Mouse (Mus musculus) limb, embryonic 14.5 days (tissue): Measurements from ENCODE around the gene Cfap73. TPM values are rescaled to one million over a fixed set of nuclear protein-coding genes. Genes with fewer than 3 reads are reported as not detected.

ENCODE experiments used
- ATAC-seq: fragments of 200-750 bp; cut with Nextera tagmentation; 2 replicates; pipeline ENCODE4 v1.8.0; 2017; ENCODE audit warnings: low read depth, moderate number of reproducible peaks, moderate TSS enrichment; ENCODE audit not compliant: low FRiP score
- DNase-seq: peaks from one replicate; pipeline ENCODE4 v3.0.0-alpha.2; 2015; ENCODE audit warnings: low spot score
- H3K27ac ChIP-seq: fragments of 300-500 bp; sonication (generic); replicated peaks from 2 replicates; pipeline ENCODE4 v1.5.1; 2014; ENCODE audit warnings: low read depth, mild to moderate bottlenecking, low read length, moderate library complexity, mixed read lengths
- H3K27me3 ChIP-seq: fragments of 300-500 bp; sonication (generic); 2 replicates; pipeline ENCODE4 v1.6.1; 2014; ENCODE audit warnings: low read length, mixed read lengths; ENCODE audit not compliant: control insufficient read depth, insufficient read depth
- H3K36me3 ChIP-seq: fragments of 300-500 bp; sonication (generic); 2 replicates; pipeline ENCODE4 v1.6.1; 2014; ENCODE audit warnings: mild to moderate bottlenecking, low read length, moderate library complexity, mixed read lengths; ENCODE audit not compliant: control insufficient read depth, insufficient read depth
- H3K4me1 ChIP-seq: fragments of 300-500 bp; sonication (generic); 2 replicates; pipeline ENCODE4 v1.6.1; 2014; ENCODE audit warnings: antibody characterized with exemption, low read length, mixed read lengths; ENCODE audit not compliant: control insufficient read depth, insufficient read depth
- H3K4me2 ChIP-seq: fragments of 300-500 bp; sonication (generic); replicated peaks from 2 replicates; pipeline ENCODE4 v1.6.1; 2014; ENCODE audit warnings: low read depth, mild to moderate bottlenecking, low read length, moderate library complexity; ENCODE audit not compliant: severe bottlenecking
- H3K4me3 ChIP-seq: fragments of 300-500 bp; sonication (generic); replicated peaks from 2 replicates; pipeline ENCODE4 v1.5.1; 2014; ENCODE audit warnings: low read length
- H3K9ac ChIP-seq: fragments of 300-500 bp; sonication (generic); 2 replicates; pipeline ENCODE4 v1.6.1; 2014; ENCODE audit warnings: mild to moderate bottlenecking, low read depth, low read length, moderate library complexity; ENCODE audit not compliant: severe bottlenecking
- H3K9me3 ChIP-seq: fragments of 300-500 bp; sonication (generic); 2 replicates; pipeline ENCODE4 v1.6.1; 2016; ENCODE audit warnings: low read length; ENCODE audit not compliant: control insufficient read depth
- POLR2A ChIP-seq: fragments of 200-500 bp; IDR thresholded peaks from 2 replicates; pipeline ENCODE4 v1.8.0; 2012; ENCODE audit warnings: inconsistent platforms, mild to moderate bottlenecking, moderate library complexity, borderline replicate concordance; ENCODE audit not compliant: insufficient read depth, insufficient read length; ENCODE audit errors: extremely low read depth
- WGBS: fragments of 180-500 bp; shearing (Covaris S2); extraction: QIAGEN DNeasy Blood & Tissue Kit; methylation state at CpG from one replicate; pipeline ENCODE4 v1.1.7; 2014; 5-methylcytosine and 5-hydroxymethylcytosine counted together
- polyA plus RNA-seq, 2 experiments: library from polyadenylated mRNA; depleted of rRNA in 1 of 2; stranded (reverse) in 1 of 2; unstranded in 1 of 2; fragments of >200 nt; fragmentation: Nextera tagmentation in 1 of 2; extraction: Ambion mirVana in 1 of 2; gene quantifications; 2 replicates each; pipeline versions ENCODE4 v1.2.1 to v1.2.3; 2012 to 2014

Gene Cfap73
- polyA plus RNA-seq, 2 experiments: not detected

- Histone ChIP-seq H3K4me1 (peaks cover 24% of the 10 kb centered on the region), H3K4me3 (no peak overlapping the region), H3K9ac (no peak overlapping the region), H3K9me3 (no peaks in the 10 kb centered on the region), H3K27me3 (no peaks in the 10 kb centered on the region), H3K36me3 (peaks cover 26% of the 10 kb centered on the region), H3K4me2 (no peak overlapping the region), H3K27ac (no peak overlapping the region)
- DNase-seq (no peak), ATAC-seq (no peak)
- TF ChIP-seq POLR2A: no peak
- 45% methylated on average over 15 of the region's 15 CpGs for WGBS
Measured at GRCm38 (mm10) chr5:120584968-120585367, 49.1 kb downstream of the Cfap73 start.

DNA sequence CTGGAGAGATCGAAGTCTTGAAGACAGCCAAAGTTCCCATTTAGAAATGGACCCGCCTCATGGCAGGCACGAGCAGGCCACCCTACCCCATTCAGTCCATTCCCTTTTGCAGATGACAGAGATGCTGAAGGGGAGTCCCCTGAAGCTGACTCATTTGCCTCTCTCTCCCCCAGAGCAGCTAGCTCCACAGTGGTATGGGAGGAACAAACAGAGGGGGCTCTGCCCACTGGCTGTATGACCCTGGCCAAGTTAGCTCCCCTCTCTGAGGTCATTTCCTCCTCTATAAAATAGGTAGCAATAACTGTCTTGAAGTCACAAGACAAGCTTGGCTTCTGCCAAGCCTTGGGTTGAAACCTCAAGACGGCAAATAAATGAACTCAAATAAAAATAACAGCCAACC lies 50.5 kb downstream of the Cfap73 start:
- Histone ChIP-seq H3K27ac (no peak overlapping the region), H3K36me3 (peaks cover 26% of the 10 kb centered on the region), H3K4me1 (peaks cover 39% of the 10 kb centered on the region), H3K4me2 (no peak overlapping the region), H3K9ac (no peak overlapping the region), H3K27me3 (no peaks in the 10 kb centered on the region), H3K4me3 (no peak overlapping the region), H3K9me3 (no peaks in the 10 kb centered on the region)
- DNase-seq: no peak
- 86% methylated on average over 4 of the region's 4 CpGs for WGBS
- no peak for ATAC-seq
- TF ChIP-seq POLR2A: no peak

DNA sequence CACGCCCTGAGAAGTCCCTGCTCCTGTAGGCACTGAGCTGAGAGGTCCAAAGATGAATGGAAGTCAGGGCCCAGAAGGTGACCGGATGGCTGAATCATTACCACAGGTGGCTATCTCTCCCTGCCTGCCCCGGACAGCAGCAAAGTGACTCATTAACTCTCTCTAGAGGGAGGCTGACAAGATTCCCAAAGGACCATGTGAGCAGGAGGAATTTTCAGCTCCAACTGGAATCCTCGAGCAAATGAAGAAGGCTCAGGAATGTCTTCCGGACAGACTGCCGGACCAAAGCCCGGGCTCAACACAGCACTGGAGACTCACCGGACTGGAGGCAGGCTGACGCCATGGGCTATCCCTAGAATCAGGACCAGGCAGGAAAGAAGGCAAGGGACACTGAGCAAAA lies 52.0 kb downstream of the Cfap73 start:
- Histone ChIP-seq H3K4me3 (no peak overlapping the region), H3K9ac (no peak overlapping the region), H3K4me1 (peaks cover 41% of the 10 kb centered on the region), H3K27ac (no peak overlapping the region), H3K27me3 (no peaks in the 10 kb centered on the region), H3K36me3 (peaks cover 26% of the 10 kb centered on the region), H3K4me2 (no peak overlapping the region), H3K9me3 (no peaks in the 10 kb centered on the region)
- ATAC-seq (no peak), DNase-seq (no peak)
- WGBS: 77% methylated on average over 9 of the region's 9 CpGs
- TF ChIP-seq POLR2A: no peak

- H3K36me3 ChIP-seq: peaks cover 26% of the 10 kb centered on the region
- no peak for TF ChIP-seq POLR2A
- H3K4me1 ChIP-seq: peaks cover 39% of the 10 kb centered on the region
- ATAC-seq (peak; percentile 18; the same call in 1 of the 2 replicates), DNase-seq (no peak)
- peak overlapping the region; percentile 29 for H3K4me2 ChIP-seq
- no peak overlapping the region for H3K4me3 ChIP-seq
- H3K27ac ChIP-seq: peak overlapping the region; percentile 19; the same call in 1 of the 2 replicates
- H3K9me3 ChIP-seq: no peaks in the 10 kb centered on the region
- H3K9ac ChIP-seq: no peak overlapping the region
- WGBS: 61% methylated on average over 26 of the region's 26 CpGs
- H3K27me3 ChIP-seq: no peaks in the 10 kb centered on the region
Measured at GRCm38 (mm10) chr5:120579898-120580626, 54.0 kb downstream of the Cfap73 start.

DNA sequence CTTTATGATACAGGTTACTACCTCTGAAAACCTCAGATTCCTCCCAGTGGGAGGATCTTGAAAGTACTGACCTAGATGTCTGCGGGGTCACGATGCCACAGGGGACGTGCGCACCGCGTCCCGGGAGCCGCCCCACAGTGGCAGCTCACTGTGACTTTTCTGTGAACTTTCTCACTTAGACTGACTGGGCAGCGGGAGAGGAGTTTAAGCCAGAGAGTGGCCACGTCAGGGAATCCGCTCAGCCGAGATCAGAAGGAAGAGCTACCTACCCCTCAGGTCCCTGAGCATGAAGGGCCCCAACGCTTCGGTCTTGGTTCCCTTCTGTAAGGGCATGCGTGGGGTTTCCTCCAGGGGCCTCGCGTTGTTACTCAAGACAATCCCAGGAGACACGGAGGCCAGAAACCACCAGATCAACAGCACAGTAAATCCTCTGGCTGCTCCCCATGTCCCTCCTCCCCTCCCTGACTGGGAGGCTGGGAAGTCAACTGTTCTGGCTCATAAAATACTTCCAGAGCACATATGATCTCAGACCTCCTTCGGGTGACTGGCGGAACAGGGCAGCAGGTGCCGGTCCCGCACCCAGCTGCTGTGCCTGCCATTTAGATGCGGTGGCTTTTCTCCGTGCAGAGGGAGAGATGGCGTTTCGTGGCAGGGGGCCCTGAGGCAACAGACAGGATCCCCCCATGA lies 54.7 kb downstream of the Cfap73 start:
- no peaks in the 10 kb centered on the region for H3K9me3 ChIP-seq
- DNase-seq: peak; percentile 76
- peak; percentile 83 for ATAC-seq
- H3K27ac ChIP-seq: peak overlapping the region; percentile 75
- no peak overlapping the region for H3K9ac ChIP-seq
- no peaks in the 10 kb centered on the region for H3K27me3 ChIP-seq
- WGBS: 18% methylated on average over 26 of the region's 26 CpGs
- TF ChIP-seq POLR2A: no peak
- H3K4me1 ChIP-seq: peaks cover 39% of the 10 kb centered on the region
- H3K36me3 ChIP-seq: peaks cover 19% of the 10 kb centered on the region
- peak overlapping the region; percentile 29 for H3K4me2 ChIP-seq
- no peak overlapping the region for H3K4me3 ChIP-seq
